Mouse (Mus musculus) Patski (cell line): ENCODE measurements around the gene Acot13. TPM values are rescaled to one million over a fixed set of nuclear protein-coding genes. Genes with fewer than 3 reads are reported as not detected.

Experiments used
- ATAC-seq: fragments of 100-300 bp; one replicate; pipeline ENCODE4 v1.8.0; 2021
- CTCF ChIA-PET: fragments of 350-600 bp; sonication (Branson Sonifier 250); formaldehyde crosslinking; loops from one replicate; lab custom pipeline; 2022; ENCODE audit warnings: inconsistent platforms; lab: Charles Lee
- POLR2A ChIA-PET: fragments of 350-600 bp; sonication (Branson Sonifier 250); formaldehyde crosslinking; loops from one replicate; lab custom pipeline; 2022; ENCODE audit warnings: antibody characterized with exemption, inconsistent platforms; lab: Charles Lee
- DNase-seq: peaks from one replicate; pipeline ENCODE4 v3.0.0-alpha.2; 2011; ENCODE audit warnings: low read depth, low spot score
- H3K27me3 ChIP-seq: fragments of 371-371 bp; one replicate; pipeline ENCODE4 v1.5.1; 2021
- CTCF ChIP-seq: fragments of 100-300 bp; IDR thresholded peaks from one replicate; pipeline ENCODE4 v1.5.1; 2021
- in situ Hi-C: fragments of 300-500 bp; cut with MboI; formaldehyde crosslinking; loops from 3 replicates; pipeline ENCODE4 v1.11.1; 2018; ENCODE audit warnings: low pct_unique_long_range_greater_than_20kb, mixed read lengths
- polyA plus RNA-seq: library from polyadenylated mRNA; unstranded; gene quantifications from one replicate; pipeline ENCODE4 v1.2.3, GENCODE M21; 2021

The Acot13 gene
- polyA plus RNA-seq, 1 experiment from 2014 or later: 132 TPM

GRCm38 (mm10) chr13:24830756-24831352, 486 bp downstream of the Acot13 start:
- no peaks in the 10 kb centered on the region for H3K27me3 ChIP-seq
- ATAC-seq: no peak
- TF ChIP-seq CTCF: no peak
- ChIA-PET CTCF (no interaction called here), POLR2A (no interaction called here)
- DNase-seq: no peak
- in situ Hi-C loops: no loop called here

GRCm38 (mm10) chr13:24826116-24826515, 5.2 kb downstream of the Acot13 start:
- no peaks in the 10 kb centered on the region for H3K27me3 ChIP-seq
- CTCF ChIA-PET: interaction anchor here (1.3 kb wide), 1 partner anchor 13 kb away, joined by 3 read pairs; no protein-coding TSS in a partner anchor
- in situ Hi-C loops: no loop called here
- POLR2A ChIA-PET: no interaction called here
- no peak for TF ChIP-seq CTCF
- no peak for ATAC-seq
- DNase-seq: no peak

- no peak for ATAC-seq
- in situ Hi-C loops: no loop called here
Measured at GRCm38 (mm10) chr13:24825587-24825986, 5.8 kb downstream of the Acot13 start.

GRCm38 (mm10) chr13:24824647-24825046, 6.7 kb downstream of the Acot13 start:
- ATAC-seq: no peak
- DNase-seq: no peak
- in situ Hi-C loops: no loop called here
- ChIA-PET POLR2A (no interaction called here), CTCF (interaction anchor here (1.2 kb wide), 1 partner anchor 9 kb away, joined by 4 read pairs; no protein-coding TSS in a partner anchor)
- TF ChIP-seq CTCF: no peak
- H3K27me3 ChIP-seq: no peaks in the 10 kb centered on the region

More at GRCm38 (mm10) chr13:24825587-24825986, 5.8 kb downstream of the Acot13 start:
- ChIA-PET POLR2A (no interaction called here), CTCF (no interaction called here)
- peak; percentile 43 for DNase-seq
- no peak for TF ChIP-seq CTCF
- no peaks in the 10 kb centered on the region for H3K27me3 ChIP-seq

GRCm38 (mm10) chr13:24822663-24823343, 8.5 kb downstream of the Acot13 start:
- ChIA-PET POLR2A (interaction anchor here (1.5 kb wide), 1 partner anchor 12 kb away, joined by 5 read pairs; no protein-coding TSS in a partner anchor), CTCF (no interaction called here)
- no peak for DNase-seq
- in situ Hi-C loops: no loop called here
- no peak for ATAC-seq
- TF ChIP-seq CTCF: no peak
- H3K27me3 ChIP-seq: no peaks in the 10 kb centered on the region

GRCm38 (mm10) chr13:24819931-24820330, 11.4 kb downstream of the Acot13 start:
- ATAC-seq: no peak
- H3K27me3 ChIP-seq: no peaks in the 10 kb centered on the region
- in situ Hi-C loops: no loop called here
- ChIA-PET CTCF (no interaction called here), POLR2A (no interaction called here)
- TF ChIP-seq CTCF: no peak
- no peak for DNase-seq

GRCm38 (mm10) chr13:24816125-24817092, 14.9 kb downstream of the Acot13 start:
- no peak for ATAC-seq
- DNase-seq: no peak
- CTCF ChIA-PET: interaction anchor here (0.9 to 2.1 kb wide), 3 partner anchors 8 to 104 kb away, joined by 3 to 5 read pairs (median 4); no protein-coding TSS in a partner anchor
- H3K27me3 ChIP-seq: no peaks in the 10 kb centered on the region
- POLR2A ChIA-PET: interaction anchor here (0.8 to 1.2 kb wide), 3 partner anchors 10 to 16 kb away, joined by 3 read pairs; no protein-coding TSS in a partner anchor
- in situ Hi-C loops: no loop called here
- no peak for TF ChIP-seq CTCF

GRCm38 (mm10) chr13:24814616-24815015, 16.7 kb downstream of the Acot13 start:
- TF ChIP-seq CTCF: no peak
- no peaks in the 10 kb centered on the region for H3K27me3 ChIP-seq
- in situ Hi-C loops: no loop called here
- ChIA-PET POLR2A (no interaction called here), CTCF (interaction anchor here (1.2 kb wide), 1 partner anchor 24 kb away, joined by 3 read pairs; no protein-coding TSS in a partner anchor)
- ATAC-seq (no peak), DNase-seq (no peak)

GRCm38 (mm10) chr13:24812521-24812920, 18.8 kb downstream of the Acot13 start:
- in situ Hi-C loops: no loop called here
- no peaks in the 10 kb centered on the region for H3K27me3 ChIP-seq
- POLR2A ChIA-PET: no interaction called here
- DNase-seq (no peak), ATAC-seq (no peak)
- CTCF ChIA-PET: interaction anchor here (1.0 kb wide), 1 partner anchor 14 kb away, joined by 3 read pairs; no protein-coding TSS in a partner anchor
- no peak for TF ChIP-seq CTCF

GRCm38 (mm10) chr13:24806079-24806478, 25.3 kb downstream of the Acot13 start:
- ChIA-PET POLR2A (interaction anchor here (0.6 to 1.0 kb wide), 2 partner anchors 11 to 26 kb away, joined by 3 to 4 read pairs; no protein-coding TSS in a partner anchor), CTCF (no interaction called here)
- no peaks in the 10 kb centered on the region for H3K27me3 ChIP-seq
- DNase-seq (no peak), ATAC-seq (no peak)
- no peak for TF ChIP-seq CTCF
- in situ Hi-C loops: no loop called here
